Mouse (Mus musculus) liver, embryonic 12.5 days (tissue): ENCODE data around the gene AI597479. TPM values are rescaled to one million over a fixed set of nuclear protein-coding genes. Genes with fewer than 3 reads are reported as not detected.

Experiments
- ATAC-seq: fragments of 200-750 bp; cut with Nextera tagmentation; 2 replicates; pipeline ENCODE4 v1.8.0; 2017; ENCODE audit warnings: moderate number of reproducible peaks, mild to moderate bottlenecking, moderate library complexity
- H3K27ac ChIP-seq: fragments of 300-500 bp; sonication (generic); 2 replicates; pipeline ENCODE4 v1.5.1; 2016; ENCODE audit warnings: mild to moderate bottlenecking
- H3K27me3 ChIP-seq: fragments of 300-500 bp; sonication (generic); replicated peaks from 2 replicates; pipeline ENCODE4 v1.6.1; 2016; ENCODE audit warnings: mild to moderate bottlenecking, moderate library complexity
- H3K36me3 ChIP-seq: fragments of 300-500 bp; sonication (generic); 2 replicates; pipeline ENCODE4 v1.6.1; 2016; ENCODE audit warnings: mild to moderate bottlenecking, moderate library complexity
- H3K4me1 ChIP-seq: fragments of 300-500 bp; sonication (generic); 2 replicates; pipeline ENCODE4 v1.6.1; 2016
- H3K4me2 ChIP-seq: fragments of 300-500 bp; sonication (generic); 2 replicates; pipeline ENCODE4 v1.6.1; 2016; ENCODE audit warnings: mild to moderate bottlenecking, moderate library complexity
- H3K4me3 ChIP-seq: fragments of 300-500 bp; sonication (generic); 2 replicates; pipeline ENCODE4 v1.5.1; 2016; ENCODE audit warnings: mild to moderate bottlenecking, moderate library complexity
- H3K9ac ChIP-seq: fragments of 300-500 bp; sonication (generic); 2 replicates; pipeline ENCODE4 v1.6.1; 2016; ENCODE audit warnings: mild to moderate bottlenecking, moderate library complexity
- H3K9me3 ChIP-seq: fragments of 300-500 bp; sonication (generic); replicated peaks from 2 replicates; pipeline ENCODE4 v1.6.1; 2016; ENCODE audit warnings: mild to moderate bottlenecking, moderate library complexity
- WGBS: fragments of 180-500 bp; shearing (Covaris S2); methylation state at CpG from one replicate; pipeline ENCODE4 v1.1.7; 2016; ENCODE audit not compliant: insufficient replicate concordance; 5-methylcytosine and 5-hydroxymethylcytosine counted together
- polyA plus RNA-seq: library from polyadenylated mRNA; unstranded; fragments of >200 nt; fragmentation: Nextera tagmentation; extraction: Ambion mirVana; gene quantifications from 2 replicates; pipeline ENCODE4 v1.2.1, GENCODE M21; 2016

AI597479 gene
- polyA plus RNA-seq, 1 experiment from 2014 or later = 14.2 TPM

DNA sequence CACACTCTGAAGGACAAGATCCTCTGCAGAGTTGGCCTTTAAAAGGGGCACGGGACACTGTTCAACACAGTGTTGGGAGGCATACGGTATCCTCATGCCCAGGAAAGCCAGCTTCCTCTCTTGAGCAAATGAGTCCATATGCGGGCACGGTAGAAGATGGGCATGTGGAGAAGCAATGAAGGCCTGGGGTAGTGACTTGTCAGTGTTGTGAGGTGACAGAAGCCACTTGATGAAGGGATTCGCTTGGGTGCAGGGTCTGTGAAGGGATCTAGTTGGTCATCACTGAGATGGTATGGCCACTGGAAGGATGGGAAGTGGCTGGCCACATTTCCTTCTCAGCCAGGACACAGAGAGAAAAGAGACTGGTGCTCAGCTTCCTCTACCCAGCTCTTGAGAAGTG lies 66.1 kb downstream of the AI597479 start:
- Histone ChIP-seq H3K9ac (no peak overlapping the region), H3K27me3 (peaks cover 41% of the 10 kb centered on the region), H3K4me3 (no peak overlapping the region), H3K4me1 (peaks cover 4% of the 10 kb centered on the region; the same call in 1 of the 2 replicates), H3K27ac (no peak overlapping the region), H3K9me3 (no peaks in the 10 kb centered on the region), H3K36me3 (no peaks in the 10 kb centered on the region), H3K4me2 (no peak overlapping the region)
- ATAC-seq = no peak
- WGBS = 73% methylated on average over 5 of the region's 5 CpGs

Other genes with a start within 250 kb of the AI597479 start
- gene Mrps9, start 247.5 kb upstream of the AI597479 start, polyA plus RNA-seq = 34.8 and 38.0 TPM in 2 replicates
- 0.56 and 0.84 TPM in 2 replicates for gene Gpr45, start 145.8 kb upstream of the AI597479 start, polyA plus RNA-seq
- gene Tgfbrap1, start 73 bp upstream of the AI597479 start, polyA plus RNA-seq = 6.1 and 6.7 TPM in 2 replicates
- gene Fhl2, start 98.3 kb downstream of the AI597479 start, polyA plus RNA-seq = 5.6 and 6.0 TPM in 2 replicates